Mouse (Mus musculus) stomach, postnatal 0 days (tissue): ENCODE measurements around the gene Txndc5. TPM values are rescaled to one million over a fixed set of nuclear protein-coding genes. Genes with fewer than 3 reads are reported as not detected.

Source experiments
- ATAC-seq: fragments of 200-750 bp; cut with Nextera tagmentation; 2 replicates; pipeline ENCODE4 v1.8.0; 2017; ENCODE audit not compliant: low FRiP score, low TSS enrichment
- DNase-seq: peaks from one replicate; pipeline ENCODE4 v3.0.0-alpha.2; 2016; ENCODE audit warnings: low spot score
- H3K27ac ChIP-seq: fragments of 300-500 bp; sonication (generic); replicated peaks from 2 replicates; pipeline ENCODE4 v1.5.1; 2014; ENCODE audit warnings: mild to moderate bottlenecking, control low read depth
- H3K27me3 ChIP-seq: fragments of 300-500 bp; sonication (generic); 2 replicates; pipeline ENCODE4 v1.6.1; 2014; ENCODE audit warnings: low read length; ENCODE audit not compliant: control insufficient read depth, insufficient read depth
- H3K36me3 ChIP-seq: fragments of 300-500 bp; sonication (generic); 2 replicates; pipeline ENCODE4 v1.6.1; 2014; ENCODE audit warnings: low read length, mixed read lengths; ENCODE audit not compliant: control insufficient read depth, insufficient read depth
- H3K4me1 ChIP-seq: fragments of 300-500 bp; sonication (generic); replicated peaks from 2 replicates; pipeline ENCODE4 v1.6.1; 2014; ENCODE audit warnings: antibody characterized with exemption; ENCODE audit not compliant: control insufficient read depth, insufficient read depth
- H3K4me2 ChIP-seq: fragments of 300-500 bp; sonication (generic); replicated peaks from 2 replicates; pipeline ENCODE4 v1.6.1; 2014; ENCODE audit warnings: low read depth, mild to moderate bottlenecking, control low read depth, moderate library complexity
- H3K4me3 ChIP-seq: fragments of 300-500 bp; sonication (generic); 2 replicates; pipeline ENCODE4 v1.5.1; 2014; ENCODE audit warnings: low read depth, low read length, control low read depth
- H3K9ac ChIP-seq: fragments of 300-500 bp; sonication (generic); 2 replicates; pipeline ENCODE4 v1.6.1; 2014; ENCODE audit warnings: mild to moderate bottlenecking, low read length, control low read depth, mixed read lengths
- H3K9me3 ChIP-seq: fragments of 300-500 bp; sonication (generic); 2 replicates; pipeline ENCODE4 v1.6.1; 2016; ENCODE audit warnings: low read length; ENCODE audit not compliant: control insufficient read depth
- CTCF ChIP-seq: IDR thresholded peaks from 2 replicates; pipeline ENCODE4 v1.5.1; 2016; ENCODE audit warnings: antibody characterized with exemption, low read depth, mild to moderate bottlenecking, moderate library complexity
- EP300 ChIP-seq: optimal IDR thresholded peaks from 2 replicates; pipeline ENCODE3; 2016; ENCODE audit warnings: antibody characterized with exemption
- WGBS: fragments of 180-500 bp; shearing (Covaris S2); extraction: QIAGEN DNeasy Blood & Tissue Kit; methylation state at CpG from one replicate; pipeline ENCODE4 v1.1.7; 2014; 5-methylcytosine and 5-hydroxymethylcytosine counted together
- polyA plus RNA-seq: library from polyadenylated mRNA; unstranded; fragments of >200 nt; fragmentation: Nextera tagmentation; extraction: Ambion mirVana; gene quantifications from 2 replicates; pipeline ENCODE4 v1.2.1, GENCODE M21; 2015

The Txndc5 gene
- polyA plus RNA-seq, 1 experiment from 2014 or later = 183 TPM

- 0 out of 2 replicates have a peak, but pooled peaks cover 3% of the 10 kb centered on the region for H3K4me1 ChIP-seq
- WGBS = 82% methylated on average over 11 of the region's 11 CpGs
- no peaks in the 10 kb centered on the region for H3K27me3 ChIP-seq
- H3K9ac ChIP-seq = peak overlapping the region; percentile 18; the same call in 1 of the 2 replicates
- H3K4me2 ChIP-seq = no peak overlapping the region
- no peaks in the 10 kb centered on the region for H3K9me3 ChIP-seq
- peak overlapping the region; percentile 49; the same call in 1 of the 2 replicates for H3K27ac ChIP-seq
- no peak for DNase-seq
- peaks cover 14% of the 10 kb centered on the region for H3K36me3 ChIP-seq
- no peak for ATAC-seq
- H3K4me3 ChIP-seq = no peak overlapping the region
- TF ChIP-seq CTCF (no peak), EP300 (no peak)
Observed at GRCm38 (mm10) chr13:38523231-38523630, 5.4 kb downstream of the Txndc5 start.

DNA sequence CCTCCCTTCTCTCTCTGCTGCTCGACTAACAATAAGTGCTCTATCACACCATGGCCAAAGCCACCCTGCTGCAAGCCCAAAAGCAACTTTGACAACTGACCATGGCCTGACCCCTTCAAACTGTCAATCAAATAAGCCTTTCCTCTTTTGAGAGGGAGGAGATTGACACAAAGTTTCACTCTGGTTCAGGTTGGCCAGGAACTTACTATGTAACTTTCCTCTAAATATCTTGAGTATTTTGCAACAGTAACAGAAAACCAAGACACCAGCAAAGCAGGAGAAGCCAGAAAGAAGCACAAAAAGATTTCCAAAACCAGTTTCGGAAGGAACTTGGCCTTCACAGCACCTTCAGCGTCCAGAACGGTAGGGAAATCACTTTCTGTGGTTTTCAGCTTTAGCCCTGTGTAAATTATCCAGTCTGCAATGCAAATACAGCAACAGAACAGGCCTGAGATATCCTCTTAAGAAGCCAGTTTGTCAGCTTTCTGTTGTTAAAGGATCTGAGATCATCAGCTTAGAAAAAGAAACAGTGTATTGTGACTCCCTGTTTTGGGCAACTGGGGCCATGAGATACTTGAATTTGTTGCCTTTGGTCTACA lies 6.5 kb downstream of the Txndc5 start:
- no peaks in the 10 kb centered on the region for H3K9me3 ChIP-seq
- 0 out of 2 replicates have a peak overlapping the region, but pooled peaks have one; percentile 1 for H3K4me2 ChIP-seq
- peak overlapping the region; percentile 67 for H3K27ac ChIP-seq
- H3K4me3 ChIP-seq = no peak overlapping the region
- TF ChIP-seq CTCF = no peak
- TF ChIP-seq EP300 = no peak
- WGBS = 47% methylated on average over 4 of the region's 4 CpGs
- H3K9ac ChIP-seq = no peak overlapping the region
- H3K36me3 ChIP-seq = peaks cover 15% of the 10 kb centered on the region
- 0 out of 2 replicates have a peak, but pooled peaks cover 3% of the 10 kb centered on the region for H3K4me1 ChIP-seq
- DNase-seq = no peak
- ATAC-seq = peak; percentile 39
- no peaks in the 10 kb centered on the region for H3K27me3 ChIP-seq

- WGBS = 86% methylated on average over 11 of the region's 11 CpGs
- DNase-seq = no peak
- peaks cover 20% of the 10 kb centered on the region for H3K36me3 ChIP-seq
Observed at GRCm38 (mm10) chr13:38520299-38520698, 8.3 kb downstream of the Txndc5 start.

GRCm38 (mm10) chr13:38516582-38516981 lies 12.0 kb downstream of the Txndc5 start:
- no peak overlapping the region for H3K27ac ChIP-seq
- 72% methylated on average over 11 of the region's 11 CpGs for WGBS
- 0 out of 2 replicates have a peak, but pooled peaks cover 2% of the 10 kb centered on the region for H3K4me1 ChIP-seq
- no peak overlapping the region for H3K4me3 ChIP-seq
- no peak overlapping the region for H3K4me2 ChIP-seq
- TF ChIP-seq CTCF (no peak), EP300 (no peak)
- no peak for DNase-seq
- no peaks in the 10 kb centered on the region for H3K9me3 ChIP-seq
- H3K27me3 ChIP-seq = no peaks in the 10 kb centered on the region
- H3K36me3 ChIP-seq = peaks cover 17% of the 10 kb centered on the region
- ATAC-seq = no peak
- H3K9ac ChIP-seq = no peak overlapping the region

More at GRCm38 (mm10) chr13:38520299-38520698, 8.3 kb downstream of the Txndc5 start:
- H3K4me3 ChIP-seq = no peak overlapping the region
- no peak overlapping the region for H3K9ac ChIP-seq
- no peak overlapping the region for H3K4me2 ChIP-seq
- no peaks in the 10 kb centered on the region for H3K9me3 ChIP-seq
- TF ChIP-seq EP300 = no peak
- TF ChIP-seq CTCF = no peak
- no peak for ATAC-seq
- no peaks in the 10 kb centered on the region for H3K27me3 ChIP-seq
- H3K4me1 ChIP-seq = 0 out of 2 replicates have a peak, but pooled peaks cover 2% of the 10 kb centered on the region
- H3K27ac ChIP-seq = no peak overlapping the region

GRCm38 (mm10) chr13:38515845-38516244 lies 12.8 kb downstream of the Txndc5 start:
- 61% methylated on average over 3 of the region's 3 CpGs for WGBS
- ATAC-seq (no peak), DNase-seq (no peak)
- no peak overlapping the region for H3K9ac ChIP-seq
- no peak overlapping the region for H3K4me2 ChIP-seq
- 0 out of 2 replicates have a peak, but pooled peaks cover 2% of the 10 kb centered on the region for H3K4me1 ChIP-seq
- H3K4me3 ChIP-seq = no peak overlapping the region
- H3K36me3 ChIP-seq = peaks cover 14% of the 10 kb centered on the region
- no peak overlapping the region for H3K27ac ChIP-seq
- H3K9me3 ChIP-seq = no peaks in the 10 kb centered on the region
- no peak for TF ChIP-seq CTCF
- TF ChIP-seq EP300 = no peak
- no peaks in the 10 kb centered on the region for H3K27me3 ChIP-seq

GRCm38 (mm10) chr13:38515431-38515830 lies 13.2 kb downstream of the Txndc5 start:
- Histone ChIP-seq H3K9me3 (no peaks in the 10 kb centered on the region), H3K27ac (no peak overlapping the region), H3K4me2 (no peak overlapping the region), H3K4me3 (no peak overlapping the region), H3K9ac (no peak overlapping the region), H3K27me3 (no peaks in the 10 kb centered on the region), H3K4me1 (0 out of 2 replicates have a peak, but pooled peaks cover 2% of the 10 kb centered on the region), H3K36me3 (peaks cover 11% of the 10 kb centered on the region)
- TF ChIP-seq CTCF (no peak), EP300 (no peak)
- ATAC-seq (peak; percentile 81), DNase-seq (peak; percentile 69)
- 55% methylated on average over 2 of the region's 2 CpGs for WGBS
